In genomic region chr13:12461730-12462119, GRCm38 (mm10) we compare ENCODE assay signal across 8 mouse cellular contexts. TPM values are rescaled to one million over a fixed set of nuclear protein-coding genes. Genes with fewer than 3 reads are reported as not detected.
DNase-seq lines count a peak whose midpoint lies in the region; ATAC-seq and TF ChIP-seq lines count a peak whose summit lies in the region.

No protein-coding gene starts in this region.

- H3K9me3 ChIP-seq in limb, embryonic 10.5 days (replicated peaks) = no peaks in the 10 kb centered on the region

- H3K27me3 ChIP-seq in limb, embryonic 10.5 days (ENCODE audit: low read depth, poor library complexity, severe bottlenecking) = no peaks in the 10 kb centered on the region

- no peak for TF ChIP-seq CTCF in olfactory bulb, adult 2 months (IDR thresholded peaks at IDR 0.05; ENCODE audit: insufficient read depth, low read depth, low read length)

- peaks cover 9% of the 10 kb centered on the region; the same call in 1 of the 2 replicates for H3K4me1 ChIP-seq in limb, embryonic 10.5 days
- peaks cover 3% of the 10 kb centered on the region; the same call in 1 of the 2 replicates for H3K4me1 ChIP-seq in olfactory bulb, adult 2 months (ENCODE audit: control insufficient read depth, insufficient read depth, low read length)

- TF ChIP-seq POLR2A in olfactory bulb, adult 2 months (IDR thresholded peaks at IDR 0.05; ENCODE audit: insufficient read depth, low read depth, low read length) = no peak

- WGBS in limb, embryonic 10.5 days = 5% methylated on average over 7 of the region's 7 CpGs
- 1% methylated on average over 7 of the region's 7 CpGs for WGBS in olfactory bulb, adult 2 months

- peak overlapping the region; percentile 70 for H3K27ac ChIP-seq in limb, embryonic 10.5 days
- H3K27ac ChIP-seq in olfactory bulb, adult 2 months (ENCODE audit: insufficient read depth, low read depth, low read length) = peak overlapping the region; percentile 18; the same call in 1 of the 2 replicates

- H3K36me3 ChIP-seq in limb, embryonic 10.5 days = no peaks in the 10 kb centered on the region

- H3K4me3 ChIP-seq in limb, embryonic 10.5 days = peak overlapping the region; percentile 76
- peak overlapping the region; percentile 71 for H3K4me3 ChIP-seq in olfactory bulb, adult 2 months (ENCODE audit: insufficient read depth, low read depth, low read length)

- ATAC-seq in frontal cortex, adult (ENCODE audit: low TSS enrichment) = peak; percentile 32

- no peak for DNase-seq in frontal cortex, postnatal 10 days (ENCODE audit: low spot score in 2 of 2)
- peak; percentile 13 for DNase-seq in urinary bladder, postnatal 14 days (ENCODE audit: low spot score)
- DNase-seq in urinary bladder, postnatal 36 days (ENCODE audit: low spot score in 2 of 2) = no peak
- no peak for DNase-seq in limb, embryonic 10.5 days (ENCODE audit: low spot score)
- DNase-seq in cerebellum, adult 18-20 months = no peak
- no peak for DNase-seq in urinary bladder, postnatal 10 days (ENCODE audit: low spot score)

RNA-seq across cellular contexts. Expression of gene Lgals8, which starts 3.0 kb away (rescaled TPM):
- polyA plus RNA-seq in limb, embryonic 10.5 days (2016; fragmentation: Nextera tagmentation; extraction: Ambion mirVana) = 5.6 and 10.6 TPM in 2 replicates
- polyA plus RNA-seq in olfactory bulb, adult 2 months (2012; ENCODE audit: insufficient read depth, insufficient read length, low replicate concordance, missing spikeins) = not detected in 2 replicates

RNA-seq across cellular contexts. Expression of gene Edaradd, which starts 58.5 kb away (rescaled TPM):
- 1.3 and 1.7 TPM in 2 replicates for polyA plus RNA-seq in limb, embryonic 10.5 days (2016; fragmentation: Nextera tagmentation; extraction: Ambion mirVana)
- polyA plus RNA-seq in olfactory bulb, adult 2 months (2012; ENCODE audit: insufficient read depth, insufficient read length, low replicate concordance, missing spikeins) = not detected in 2 replicates
